Mouse (Mus musculus): ENCODE measurements around the gene Casp9.
A peak's percentile ranks its signal among the peaks of the same experiment; 100 is the strongest.

Gene Casp9

GRCm38 (mm10) chr4:141781201-141781985 is 12.0 kb upstream of the Casp9 start:
- no peak for DNase-seq (ENCODE audit: low spot score)

- DNase-seq (ENCODE audit: low spot score), result no peak
These were observed 8.6 kb upstream of the Casp9 start for GRCm38 (mm10) chr4:141784835-141785234.

DNA sequence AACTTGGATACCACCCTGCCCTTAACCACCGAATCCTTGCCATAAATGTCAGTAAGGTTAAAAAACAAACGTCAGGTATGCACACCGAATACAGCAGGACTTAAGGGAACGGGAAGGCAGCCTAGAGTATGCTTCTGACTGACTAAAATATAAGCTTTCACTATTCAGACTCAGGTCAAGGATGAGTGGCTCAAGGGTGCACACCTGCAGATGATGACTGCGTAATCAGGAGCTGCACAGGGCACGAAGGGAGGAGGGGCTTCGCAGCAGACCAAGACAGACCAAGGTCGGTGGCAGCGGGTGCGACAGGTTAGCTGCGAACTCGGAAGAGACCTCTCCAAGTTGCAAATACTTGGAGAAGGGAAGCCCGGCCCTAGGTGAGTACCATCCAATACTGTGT is 7.3 kb upstream of the Casp9 start:
- no peak for DNase-seq (ENCODE audit: low spot score)

DNA sequence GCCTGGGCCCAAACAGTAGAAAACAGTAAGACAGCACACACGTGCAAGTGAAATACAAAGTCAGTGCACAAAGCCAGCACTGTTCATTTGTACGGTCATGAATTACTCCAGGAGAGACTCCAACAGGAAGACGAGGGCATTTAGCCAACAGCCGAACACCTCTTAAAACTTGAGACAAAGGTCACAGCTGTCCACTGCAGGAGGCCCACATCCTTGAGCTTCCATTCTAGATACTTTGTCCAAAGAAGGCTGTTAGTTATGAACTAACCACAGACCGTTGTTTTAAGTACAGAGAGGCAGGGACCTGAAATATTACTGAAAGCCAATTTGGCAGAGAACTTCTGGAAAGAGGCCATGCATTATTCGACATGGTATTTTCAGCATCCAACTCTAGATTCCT is 6.4 kb upstream of the Casp9 start:
- no peak for DNase-seq (ENCODE audit: low spot score)

- no peak for DNase-seq (ENCODE audit: low spot score)
These were observed 6.0 kb upstream of the Casp9 start for GRCm38 (mm10) chr4:141787462-141787861.

DNA sequence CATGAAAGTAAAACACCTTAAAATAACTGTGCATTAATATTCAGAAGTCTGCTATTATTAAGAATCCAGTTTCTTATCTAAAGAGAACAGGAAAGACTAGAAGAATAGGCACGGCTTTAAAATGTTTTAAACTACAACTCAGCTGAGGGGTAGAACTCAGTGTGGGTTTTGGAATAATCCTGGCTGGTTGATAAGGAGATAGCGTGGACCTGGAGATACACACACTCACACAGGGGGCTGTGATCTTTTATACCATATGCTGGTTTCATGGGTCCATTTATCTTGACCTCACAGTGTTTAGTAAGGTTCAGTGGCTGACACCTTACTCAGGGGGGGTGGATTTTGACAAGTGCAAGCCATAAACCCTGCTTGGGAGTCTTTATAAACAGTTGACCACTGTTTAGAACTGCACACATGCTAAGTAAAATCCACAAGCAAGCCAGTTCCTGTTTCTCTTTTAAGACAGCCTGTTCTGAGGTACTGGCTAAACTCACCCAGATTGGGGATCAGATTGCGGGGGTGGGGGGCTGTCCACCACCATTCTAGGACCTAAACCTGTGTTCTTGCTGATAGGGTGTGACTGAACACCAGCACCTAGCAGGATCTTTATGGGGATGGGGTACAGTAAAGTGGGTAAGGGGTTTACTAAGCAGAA is 3.7 kb upstream of the Casp9 start:
- no peak for DNase-seq (ENCODE audit: low spot score)

DNA sequence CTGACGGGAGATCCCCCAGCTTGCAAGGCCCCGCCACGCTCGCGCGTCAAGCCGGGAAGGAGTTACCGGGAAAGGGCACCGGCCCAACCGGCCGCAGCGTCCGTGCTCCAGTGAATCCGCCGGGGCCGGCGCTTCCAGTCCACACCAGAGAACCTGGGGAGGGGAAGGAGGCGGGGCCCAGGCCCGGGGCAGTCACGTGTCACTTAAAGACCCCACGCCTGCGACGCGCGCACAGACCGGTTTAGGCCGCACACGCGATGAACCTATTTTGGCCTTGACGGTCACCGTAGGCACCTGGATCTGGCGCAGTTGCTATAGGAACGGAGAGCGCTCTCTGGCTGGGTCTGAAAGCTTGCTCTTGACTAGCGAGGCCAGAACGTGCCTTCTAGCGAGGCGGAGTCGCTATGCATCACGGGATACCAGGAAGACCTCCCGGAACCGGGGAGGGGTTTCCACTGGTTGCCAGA is 2.9 kb upstream of the Casp9 start, which contains the start of gene Dnajc16:
TSS of gene Dnajc16 (minus strand) at position 408 of the 467 bp plus-strand sequence.
- DNase-seq (ENCODE audit: low spot score), result peak; percentile 99

- no peak for DNase-seq (ENCODE audit: low spot score)
These were observed 1.9 kb upstream of the Casp9 start for GRCm38 (mm10) chr4:141791486-141791885.

DNA sequence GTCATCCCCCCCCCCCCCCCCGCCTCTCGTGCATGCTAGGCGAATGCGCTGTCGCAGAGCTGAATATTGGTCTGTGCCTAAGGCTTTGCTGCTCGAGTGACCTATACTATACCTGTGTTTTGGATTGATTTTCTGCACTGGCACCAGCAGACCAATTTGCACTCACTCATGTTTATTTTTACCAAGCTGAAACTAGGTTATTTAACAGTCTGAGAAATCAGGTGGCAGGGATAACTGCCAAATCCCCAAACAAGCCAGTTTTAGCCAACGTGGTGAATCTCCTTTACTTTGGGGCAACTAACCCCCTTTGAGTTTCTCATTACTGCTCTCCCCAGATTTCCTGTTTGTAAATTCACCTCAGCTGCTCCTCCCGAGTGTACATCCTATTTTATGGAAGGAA is 1.5 kb upstream of the Casp9 start:
- DNase-seq (ENCODE audit: low spot score), result no peak

- no peak for DNase-seq (ENCODE audit: low spot score)
These were observed 694 bp upstream of the Casp9 start for GRCm38 (mm10) chr4:141792554-141793281.

DNA sequence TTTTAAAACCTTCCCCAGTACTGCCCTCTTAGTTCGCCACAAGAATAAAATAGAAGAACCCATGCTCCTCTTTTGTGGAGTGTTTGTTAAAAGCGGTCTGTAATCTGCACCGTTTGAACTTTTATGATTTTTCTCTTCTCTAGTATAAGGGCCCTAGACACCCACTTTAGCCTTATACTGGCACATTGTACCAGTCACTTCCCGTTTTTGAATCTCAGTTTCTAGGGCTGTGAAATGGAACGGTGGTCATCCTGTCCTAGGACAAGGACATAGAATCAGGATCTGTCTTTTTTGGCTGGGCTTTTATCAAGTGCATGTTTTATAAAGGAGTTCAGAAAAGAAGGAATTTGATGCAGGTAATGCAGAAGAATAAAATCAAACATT is 732 bp downstream of the Casp9 start:
- no peak for DNase-seq (ENCODE audit: low spot score)

DNA sequence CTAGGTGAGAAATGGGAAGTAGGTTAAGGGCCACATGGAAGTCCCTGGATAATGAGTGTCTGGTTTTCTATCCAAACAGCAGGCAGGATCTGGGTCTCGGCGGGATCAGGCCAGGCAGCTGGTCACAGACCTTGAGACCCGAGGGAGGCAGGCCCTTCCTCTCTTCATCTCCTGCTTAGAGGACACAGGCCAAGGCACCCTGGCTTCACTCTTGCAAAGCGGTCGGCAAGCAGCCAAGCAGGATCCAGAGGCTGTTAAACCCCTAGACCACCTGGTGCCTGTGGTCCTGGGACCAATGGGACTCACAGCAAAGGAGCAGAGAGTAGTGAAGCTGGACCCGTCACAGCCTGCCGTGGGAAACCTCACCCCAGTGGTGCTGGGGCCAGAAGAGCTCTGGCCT is 2.9 kb downstream of the Casp9 start:
- no peak for DNase-seq (ENCODE audit: low spot score)

GRCm38 (mm10) chr4:141796954-141797353 is 3.5 kb downstream of the Casp9 start:
- no peak for DNase-seq (ENCODE audit: low spot score)

GRCm38 (mm10) chr4:141797545-141797944 is 4.1 kb downstream of the Casp9 start:
- no peak for DNase-seq (ENCODE audit: low spot score)

GRCm38 (mm10) chr4:141804105-141804504 is 10.7 kb downstream of the Casp9 start:
- no peak for DNase-seq (ENCODE audit: low spot score)

DNA sequence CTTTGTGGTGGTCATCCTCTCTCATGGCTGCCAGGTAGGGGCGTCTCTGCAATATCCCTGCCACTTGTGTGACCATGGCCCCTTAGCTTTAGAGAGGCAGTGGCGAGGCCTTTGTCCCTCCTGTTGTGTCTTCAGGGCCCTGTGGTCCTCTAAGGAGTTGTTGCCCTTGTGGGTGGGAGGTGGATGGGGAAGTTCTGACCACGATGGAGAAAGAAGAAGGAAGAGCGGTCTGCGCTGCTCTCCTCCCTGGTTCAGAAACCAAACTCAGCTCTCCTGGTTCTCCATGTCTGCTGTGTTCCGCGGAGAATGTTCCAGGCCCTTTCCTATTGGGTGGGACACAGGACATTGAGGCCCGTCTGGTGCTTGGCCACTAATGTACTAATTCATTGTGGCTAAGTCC is 12.5 kb downstream of the Casp9 start:
- no peak for DNase-seq (ENCODE audit: low spot score)

DNA sequence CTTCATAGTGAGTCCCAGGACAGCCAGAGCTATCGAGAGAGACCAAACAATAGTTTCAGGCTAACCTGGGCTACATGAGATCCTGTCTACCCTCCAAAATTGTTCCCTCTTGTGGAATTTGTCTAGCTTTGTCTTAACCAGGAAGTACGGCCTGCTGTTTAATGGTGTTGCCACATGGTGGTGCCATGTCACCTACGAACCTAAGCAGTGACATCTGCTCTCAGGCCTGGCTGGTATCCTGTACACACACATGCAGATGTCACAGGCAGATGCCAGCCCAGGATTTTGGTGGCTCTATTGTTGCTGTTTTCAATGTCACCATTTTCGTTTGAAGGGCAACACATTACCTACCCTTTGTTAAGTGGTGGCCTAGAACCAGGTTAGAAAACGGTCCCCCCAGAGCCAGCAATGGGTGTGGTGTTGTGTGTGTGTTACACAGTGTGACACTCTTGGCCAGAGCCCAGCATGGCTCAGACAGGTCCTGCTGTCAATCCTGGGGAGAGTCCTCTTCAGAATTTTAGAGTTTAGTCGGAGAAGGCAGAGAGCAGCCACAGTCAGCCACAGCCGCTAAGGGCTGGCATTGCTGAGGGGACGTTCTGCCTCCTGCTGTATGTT is 16.5 kb downstream of the Casp9 start:
- no peak for DNase-seq (ENCODE audit: low spot score)

DNA sequence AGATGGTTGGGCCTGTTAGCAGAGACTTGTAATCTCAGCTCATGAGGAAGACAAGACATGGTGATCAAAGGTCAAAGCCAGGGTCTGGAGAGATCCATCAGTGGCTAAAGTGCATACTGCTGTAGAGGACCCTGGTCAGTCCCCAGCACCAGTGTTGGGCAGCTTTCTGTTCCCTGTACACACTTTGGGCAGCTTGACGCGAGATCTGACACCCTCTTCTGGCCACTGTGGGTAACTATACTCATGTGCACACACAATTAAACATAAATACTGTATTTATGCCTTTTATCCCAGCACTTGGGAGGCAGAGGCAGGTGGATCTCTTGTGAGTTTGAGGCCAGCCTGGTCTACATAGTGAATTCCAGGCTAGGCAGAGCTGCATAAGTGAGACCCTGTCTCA is 17.6 kb downstream of the Casp9 start:
- DNase-seq (ENCODE audit: low spot score), result no peak

GRCm38 (mm10) chr4:141811375-141811774 is 18.0 kb downstream of the Casp9 start:
- no peak for DNase-seq (ENCODE audit: low spot score)

GRCm38 (mm10) chr4:141816267-141816666 is 22.9 kb downstream of the Casp9 start:
- no peak for DNase-seq (ENCODE audit: low spot score)

DNA sequence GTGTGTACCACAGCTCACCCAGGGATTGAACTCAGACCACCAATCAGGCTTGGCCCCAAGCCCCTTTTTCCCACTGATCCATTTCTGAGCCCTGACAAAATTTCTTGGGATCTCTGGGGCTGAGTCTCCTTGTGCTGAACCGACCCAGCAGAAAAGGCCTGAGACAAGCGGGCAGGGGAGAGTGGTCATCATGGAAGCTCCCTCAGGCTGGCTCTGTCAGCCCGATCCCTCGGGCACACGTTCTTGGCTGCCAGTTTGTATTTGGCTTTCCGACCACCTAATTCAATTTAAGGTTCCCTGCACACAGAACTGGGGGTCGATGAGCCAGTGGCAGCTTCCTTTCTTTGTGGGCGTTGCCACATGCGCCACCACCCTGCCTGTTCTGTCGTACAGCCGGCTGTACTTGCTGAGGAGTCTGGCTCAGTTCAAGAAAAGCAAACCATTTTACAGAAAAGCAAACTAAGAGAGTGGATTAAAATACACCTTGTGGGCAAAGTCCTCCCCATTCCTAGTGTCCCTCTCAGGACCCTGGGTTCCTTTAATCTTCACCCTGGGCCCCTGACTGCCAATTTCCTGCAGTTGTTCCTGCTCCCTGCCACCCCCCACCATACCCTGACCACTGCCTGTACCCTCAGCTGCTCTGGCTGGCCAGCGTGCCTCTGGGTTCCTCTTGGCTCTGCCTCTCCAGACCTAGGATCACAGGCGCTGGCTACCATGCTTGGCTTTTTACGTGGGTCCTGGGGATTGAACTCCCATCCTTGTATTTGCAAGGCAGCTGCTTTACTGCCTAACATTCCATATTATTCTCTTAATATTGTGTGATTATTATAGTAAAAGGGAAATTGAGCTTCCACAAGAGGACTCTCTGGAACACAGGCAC is 23.6 kb downstream of the Casp9 start:
- DNase-seq (ENCODE audit: low spot score), result no peak
